Mouse (Mus musculus) intestine, embryonic 14.5 days (tissue): Measurements from ENCODE around the gene Ssh2. TPM values are rescaled to one million over a fixed set of nuclear protein-coding genes. Genes with fewer than 3 reads are reported as not detected.

Source experiments
- ATAC-seq: fragments of 200-750 bp; cut with Nextera tagmentation; replicated peaks from 2 replicates; pipeline ENCODE4 v1.8.0; 2017; ENCODE audit warnings: low read depth, moderate number of reproducible peaks, moderate TSS enrichment, moderate library complexity; ENCODE audit not compliant: low FRiP score, low TSS enrichment
- DNase-seq: peaks from one replicate; pipeline ENCODE4 v3.0.0-alpha.2; 2018; ENCODE audit warnings: low spot score
- H3K27ac ChIP-seq: fragments of 300-500 bp; sonication (generic); 2 replicates; pipeline ENCODE4 v1.5.1; 2014; ENCODE audit warnings: low read depth, mild to moderate bottlenecking, control low read depth
- H3K27me3 ChIP-seq: fragments of 300-500 bp; sonication (generic); replicated peaks from 2 replicates; pipeline ENCODE4 v1.6.1; 2014; ENCODE audit warnings: low read length, control low read depth; ENCODE audit not compliant: control insufficient read depth, insufficient read depth
- H3K36me3 ChIP-seq: fragments of 300-500 bp; sonication (generic); 2 replicates; pipeline ENCODE4 v1.6.1; 2014; ENCODE audit warnings: low read length, control low read depth; ENCODE audit not compliant: control insufficient read depth, insufficient read depth
- H3K4me1 ChIP-seq: fragments of 300-500 bp; sonication (generic); replicated peaks from 2 replicates; pipeline ENCODE4 v1.6.1; 2014; ENCODE audit warnings: low read length, control low read depth, mixed read lengths; ENCODE audit not compliant: control insufficient read depth, insufficient read depth
- H3K4me2 ChIP-seq: fragments of 300-500 bp; sonication (generic); 2 replicates; pipeline ENCODE4 v1.6.1; 2014; ENCODE audit warnings: low read length
- H3K4me3 ChIP-seq: fragments of 300-500 bp; sonication (generic); 2 replicates; pipeline ENCODE4 v1.5.1; 2014; ENCODE audit warnings: low read depth, low read length, control low read depth, mixed read lengths
- H3K9ac ChIP-seq: fragments of 300-500 bp; sonication (generic); 2 replicates; pipeline ENCODE4 v1.6.1; 2014; ENCODE audit warnings: mild to moderate bottlenecking, low read length
- H3K9me3 ChIP-seq: fragments of 300-500 bp; sonication (generic); 2 replicates; pipeline ENCODE4 v1.6.1; 2016; ENCODE audit warnings: low read length, control low read depth; ENCODE audit not compliant: control insufficient read depth
- WGBS: fragments of 180-500 bp; shearing (Covaris S2); extraction: QIAGEN DNeasy Blood & Tissue Kit; methylation state at CpG from one replicate; pipeline ENCODE4 v1.1.7; 2014; 5-methylcytosine and 5-hydroxymethylcytosine counted together
- polyA plus RNA-seq: library from polyadenylated mRNA; unstranded; fragments of >200 nt; fragmentation: Nextera tagmentation; extraction: Ambion mirVana; gene quantifications from 2 replicates; pipeline ENCODE4 v1.2.1, GENCODE M21; 2014

Gene Ssh2
- polyA plus RNA-seq, 1 experiment from 2014 or later = 9.4 TPM

- under 1% methylated on average over 54 of the region's 54 CpGs for WGBS
- Histone ChIP-seq H3K4me1 (0 out of 2 replicates have a peak, but pooled peaks cover 5% of the 10 kb centered on the region), H3K27ac (no peak overlapping the region), H3K4me3 (peak overlapping the region; percentile 67), H3K27me3 (peaks cover 3% of the 10 kb centered on the region), H3K9me3 (no peaks in the 10 kb centered on the region), H3K36me3 (no peaks in the 10 kb centered on the region), H3K9ac (peak overlapping the region; percentile 45), H3K4me2 (peak overlapping the region; percentile 71)
- ATAC-seq = peak; percentile 97
- DNase-seq = peak; percentile 88
Measured at GRCm38 (mm10) chr11:77348142-77348741, 132.2 kb downstream of the Ssh2 start.

GRCm38 (mm10) chr11:77348985-77349384 lies 132.9 kb downstream of the Ssh2 start:
- Histone ChIP-seq H3K36me3 (no peaks in the 10 kb centered on the region), H3K9me3 (no peaks in the 10 kb centered on the region), H3K27ac (no peak overlapping the region), H3K4me3 (peak overlapping the region; percentile 67), H3K4me2 (peak overlapping the region; percentile 71), H3K4me1 (0 out of 2 replicates have a peak, but pooled peaks cover 5% of the 10 kb centered on the region), H3K9ac (peak overlapping the region; percentile 45; the same call in 1 of the 2 replicates), H3K27me3 (peaks cover 3% of the 10 kb centered on the region)
- no peak for DNase-seq
- ATAC-seq = no peak
- 36% methylated on average over 6 of the region's 6 CpGs for WGBS

GRCm38 (mm10) chr11:77349698-77350097 lies 133.6 kb downstream of the Ssh2 start:
- no peaks in the 10 kb centered on the region for H3K36me3 ChIP-seq
- H3K27ac ChIP-seq = no peak overlapping the region
- peaks cover 3% of the 10 kb centered on the region for H3K27me3 ChIP-seq
- no peak overlapping the region for H3K4me3 ChIP-seq
- ATAC-seq (no peak), DNase-seq (no peak)
- H3K9me3 ChIP-seq = no peaks in the 10 kb centered on the region
- H3K4me1 ChIP-seq = 0 out of 2 replicates have a peak, but pooled peaks cover 5% of the 10 kb centered on the region
- H3K4me2 ChIP-seq = no peak overlapping the region
- H3K9ac ChIP-seq = no peak overlapping the region
- WGBS = 77% methylated on average over 2 of the region's 2 CpGs

GRCm38 (mm10) chr11:77355055-77355454 lies 139.0 kb downstream of the Ssh2 start:
- H3K4me2 ChIP-seq = no peak overlapping the region
- H3K27ac ChIP-seq = no peak overlapping the region
- no peak for DNase-seq
- H3K4me3 ChIP-seq = no peak overlapping the region
- no peak for ATAC-seq
- no peaks in the 10 kb centered on the region for H3K4me1 ChIP-seq
- no peaks in the 10 kb centered on the region for H3K36me3 ChIP-seq
- H3K27me3 ChIP-seq = no peaks in the 10 kb centered on the region
- H3K9me3 ChIP-seq = no peaks in the 10 kb centered on the region
- H3K9ac ChIP-seq = no peak overlapping the region
- 74% methylated on average over 3 of the region's 3 CpGs for WGBS

- no peaks in the 10 kb centered on the region for H3K27me3 ChIP-seq
Measured at GRCm38 (mm10) chr11:77357839-77358238, 141.8 kb downstream of the Ssh2 start.

GRCm38 (mm10) chr11:77363476-77363875 lies 147.4 kb downstream of the Ssh2 start:
- 70% methylated on average over 2 of the region's 2 CpGs for WGBS

More at GRCm38 (mm10) chr11:77357839-77358238, 141.8 kb downstream of the Ssh2 start:
- Histone ChIP-seq H3K9ac (no peak overlapping the region), H3K27ac (no peak overlapping the region), H3K36me3 (no peaks in the 10 kb centered on the region), H3K4me2 (no peak overlapping the region), H3K9me3 (no peaks in the 10 kb centered on the region), H3K4me3 (no peak overlapping the region), H3K4me1 (no peaks in the 10 kb centered on the region)
- DNase-seq = no peak
- 81% methylated on average over 1 of the region's 1 CpGs for WGBS
- ATAC-seq = no peak

GRCm38 (mm10) chr11:77364376-77364775 lies 148.3 kb downstream of the Ssh2 start:
- Histone ChIP-seq H3K9ac (no peak overlapping the region), H3K36me3 (no peaks in the 10 kb centered on the region), H3K4me2 (no peak overlapping the region), H3K27me3 (no peaks in the 10 kb centered on the region), H3K4me3 (no peak overlapping the region), H3K27ac (no peak overlapping the region), H3K4me1 (no peaks in the 10 kb centered on the region), H3K9me3 (no peaks in the 10 kb centered on the region)
- ATAC-seq (no peak), DNase-seq (no peak)
- 71% methylated on average over 1 of the region's 1 CpGs for WGBS

More at GRCm38 (mm10) chr11:77363476-77363875, 147.4 kb downstream of the Ssh2 start:
- no peaks in the 10 kb centered on the region for H3K4me1 ChIP-seq
- H3K4me3 ChIP-seq = no peak overlapping the region
- DNase-seq (no peak), ATAC-seq (no peak)
- no peak overlapping the region for H3K4me2 ChIP-seq
- H3K27ac ChIP-seq = no peak overlapping the region
- no peaks in the 10 kb centered on the region for H3K9me3 ChIP-seq
- H3K9ac ChIP-seq = no peak overlapping the region
- H3K27me3 ChIP-seq = no peaks in the 10 kb centered on the region
- no peaks in the 10 kb centered on the region for H3K36me3 ChIP-seq

GRCm38 (mm10) chr11:77365706-77366386 lies 149.8 kb downstream of the Ssh2 start:
- H3K27me3 ChIP-seq = no peaks in the 10 kb centered on the region
- WGBS = 87% methylated on average over 6 of the region's 6 CpGs
- H3K4me1 ChIP-seq = peaks cover 7% of the 10 kb centered on the region; the same call in 1 of the 2 replicates
- H3K4me3 ChIP-seq = no peak overlapping the region
- no peak overlapping the region for H3K4me2 ChIP-seq
- H3K36me3 ChIP-seq = no peaks in the 10 kb centered on the region
- no peak overlapping the region for H3K9ac ChIP-seq
- DNase-seq (no peak), ATAC-seq (no peak)
- H3K9me3 ChIP-seq = no peaks in the 10 kb centered on the region
- H3K27ac ChIP-seq = no peak overlapping the region
